Mouse (Mus musculus): ENCODE results near the gene Slc39a13. TPM values are rescaled to one million over a fixed set of nuclear protein-coding genes. Genes with fewer than 3 reads are reported as not detected.

Gene Slc39a13
- polyA plus RNA-seq, 1 experiment from 2014 or later, result 30.4 TPM

GRCm38 (mm10) chr2:91013881-91014280, 56.3 kb downstream of the Slc39a13 start:
- Histone ChIP-seq H3K4me1 (ENCODE audit: control insufficient read depth, insufficient read depth, low read length) (no peaks in the 10 kb centered on the region; the same call in 1 of the 2 replicates), H3K9ac (ENCODE audit: low read depth, low read length) (no peak overlapping the region), H3K9me3 (replicated peaks; ENCODE audit: control insufficient read depth, low read length, poor library complexity, severe bottlenecking) (no peaks in the 10 kb centered on the region), H3K4me3 (ENCODE audit: low read depth, low read length) (no peak overlapping the region), H3K27ac (ENCODE audit: low read length) (no peak overlapping the region), H3K27me3 (ENCODE audit: control insufficient read depth, insufficient read depth, low read depth, low read length) (no peaks in the 10 kb centered on the region), H3K4me2 (ENCODE audit: low read length) (no peak overlapping the region), H3K36me3 (ENCODE audit: control insufficient read depth, insufficient read depth, low read length) (peaks cover 27% of the 10 kb centered on the region)
- WGBS, result 98% methylated on average over 2 of the region's 2 CpGs
- ATAC-seq, result no peak

Other genes with a start within 250 kb of the Slc39a13 start
- 248 and 250 TPM in 2 replicates for gene Mtch2, start 223.3 kb downstream of the Slc39a13 start, polyA plus RNA-seq (2015; fragmentation: Nextera tagmentation; extraction: Ambion mirVana)
- 42.6 and 55.6 TPM in 2 replicates for gene C1qtnf4, start 184.6 kb downstream of the Slc39a13 start, polyA plus RNA-seq (2015; fragmentation: Nextera tagmentation; extraction: Ambion mirVana)
- gene Kbtbd4, start 165.7 kb downstream of the Slc39a13 start, polyA plus RNA-seq (2015; fragmentation: Nextera tagmentation; extraction: Ambion mirVana), result 61.6 and 62.6 TPM in 2 replicates
- gene Ndufs3, start 165.6 kb downstream of the Slc39a13 start, polyA plus RNA-seq (2015; fragmentation: Nextera tagmentation; extraction: Ambion mirVana), result 206 and 208 TPM in 2 replicates
- gene Celf1, start 130.0 kb downstream of the Slc39a13 start, polyA plus RNA-seq (2015; fragmentation: Nextera tagmentation; extraction: Ambion mirVana), result 115 and 121 TPM in 2 replicates
- gene Rapsn, start 34.8 kb downstream of the Slc39a13 start, polyA plus RNA-seq (2015; fragmentation: Nextera tagmentation; extraction: Ambion mirVana), result 0.42 and 0.64 TPM in 2 replicates
- gene Psmc3, start 16.4 kb downstream of the Slc39a13 start, polyA plus RNA-seq (2015; fragmentation: Nextera tagmentation; extraction: Ambion mirVana), result 226 and 247 TPM in 2 replicates
- gene Spi1, start 12.0 kb upstream of the Slc39a13 start, polyA plus RNA-seq (2015; fragmentation: Nextera tagmentation; extraction: Ambion mirVana), result 2.1 and 2.8 TPM in 2 replicates
- gene Mybpc3, start 47.7 kb upstream of the Slc39a13 start, polyA plus RNA-seq (2015; fragmentation: Nextera tagmentation; extraction: Ambion mirVana), result 0.04 TPM in 1 of 2 replicates, not detected in the other
- gene Madd, start 113.4 kb upstream of the Slc39a13 start, polyA plus RNA-seq (2015; fragmentation: Nextera tagmentation; extraction: Ambion mirVana), result 62.1 and 66.8 TPM in 2 replicates
- 2.7 and 2.9 TPM in 2 replicates for gene Nr1h3, start 132.4 kb upstream of the Slc39a13 start, polyA plus RNA-seq (2015; fragmentation: Nextera tagmentation; extraction: Ambion mirVana)
- gene Acp2, start 132.5 kb upstream of the Slc39a13 start, polyA plus RNA-seq (2015; fragmentation: Nextera tagmentation; extraction: Ambion mirVana), result 38.3 and 39.2 TPM in 2 replicates
- 18.1 and 18.4 TPM in 2 replicates for gene Ddb2, start 166.6 kb upstream of the Slc39a13 start, polyA plus RNA-seq (2015; fragmentation: Nextera tagmentation; extraction: Ambion mirVana)
- gene Pacsin3, start 185.5 kb upstream of the Slc39a13 start, polyA plus RNA-seq (2015; fragmentation: Nextera tagmentation; extraction: Ambion mirVana), result 9.7 and 17.5 TPM in 2 replicates
- 73.0 and 74.4 TPM in 2 replicates for gene Arfgap2, start 194.6 kb upstream of the Slc39a13 start, polyA plus RNA-seq (2015; fragmentation: Nextera tagmentation; extraction: Ambion mirVana)

All from midbrain, embryonic 16.5 days (tissue).